Mouse (Mus musculus) left cerebral cortex, postnatal 4 days (tissue): Measurements from ENCODE around the gene Csn3. TPM values are rescaled to one million over a fixed set of nuclear protein-coding genes. Genes with fewer than 3 reads are reported as not detected.

ENCODE experiments used
- DNase-seq: peaks from one replicate; pipeline ENCODE4 v3.0.0-alpha.2; 2022
- intact Hi-C: fragments of 180-260 bp; cut with DNase I; formaldehyde crosslinking; loops from one replicate; pipeline ENCODE4 v1.15.1; 2025
- total RNA-seq, 2 experiments: library from RNA; stranded (reverse); gene quantifications; 2 replicates each; pipeline ENCODE4 v1.2.3; 2021

The Csn3 gene
- not detected for total RNA-seq

- DNase-seq: no peak
- intact Hi-C loops: no loop called here
These were observed at the start of gene Csn3 for GRCm38 (mm10) chr5:87925372-87925771. Gene Csn3 (plus strand): TSS chr5:87925579.

- DNase-seq: no peak
- intact Hi-C loops: no loop called here
These were observed 40.6 kb upstream of the Csn3 start, which contains the start of gene Odam for GRCm38 (mm10) chr5:87884729-87885128. Gene Odam (plus strand): TSS chr5:87885029.

GRCm38 (mm10) chr5:87931603-87932002, 6.2 kb downstream of the Csn3 start:
- intact Hi-C loops: no loop called here

GRCm38 (mm10) chr5:87940752-87941151, 15.4 kb downstream of the Csn3 start:
- intact Hi-C loops: no loop called here

More at GRCm38 (mm10) chr5:87931603-87932002, 6.2 kb downstream of the Csn3 start:
- DNase-seq: no peak

GRCm38 (mm10) chr5:87942515-87942914, 17.1 kb downstream of the Csn3 start:
- intact Hi-C loops: no loop called here
- DNase-seq: no peak

More at GRCm38 (mm10) chr5:87940752-87941151, 15.4 kb downstream of the Csn3 start:
- DNase-seq: no peak

- no peak for DNase-seq
- intact Hi-C loops: no loop called here
These were observed 26.5 kb downstream of the Csn3 start for GRCm38 (mm10) chr5:87951836-87952235.

- DNase-seq: no peak
- intact Hi-C loops: no loop called here
These were observed 43.8 kb downstream of the Csn3 start, which contains the start of the genes 2310003L06Rik and Gm28434 for GRCm38 (mm10) chr5:87969201-87969600. Gene 2310003L06Rik (plus strand): TSS chr5:87969459. Gene Gm28434 (plus strand): TSS chr5:87969517.

- intact Hi-C loops: no loop called here
These were observed 53.8 kb downstream of the Csn3 start, which contains the start of gene Cabs1 for GRCm38 (mm10) chr5:87979139-87979538. Gene Cabs1 (plus strand): TSS chr5:87979439.

More at GRCm38 (mm10) chr5:87979139-87979538, 53.8 kb downstream of the Csn3 start, which contains the start of gene Cabs1:
- DNase-seq: no peak

Other genes starting within 250 kb of the Csn3 start
- gene Csn2, start 225.9 kb upstream of the Csn3 start, total RNA-seq: not detected
- not detected for gene Csn1s2a, start 151.0 kb upstream of the Csn3 start, total RNA-seq
- not detected for gene Csn1s2b, start 117.5 kb upstream of the Csn3 start, total RNA-seq
- not detected for gene Prr27, start 99.9 kb upstream of the Csn3 start, total RNA-seq
- gene Odam, start 40.5 kb upstream of the Csn3 start, total RNA-seq: not detected
- under 1 TPM in 1 of 2 experiments, not detected in 1; 0.22 TPM for gene 2310003L06Rik, start 43.9 kb downstream of the Csn3 start, total RNA-seq
- not detected for gene Gm28434, start 43.9 kb downstream of the Csn3 start, total RNA-seq
- gene Cabs1, start 53.9 kb downstream of the Csn3 start, total RNA-seq: not detected
- gene Smr3a, start 77.0 kb downstream of the Csn3 start, total RNA-seq: not detected
- gene Smr2, start 161.0 kb downstream of the Csn3 start, total RNA-seq: not detected
- not detected for gene Gm11116, start 186.0 kb downstream of the Csn3 start, total RNA-seq
- gene Gm11115, start 228.5 kb downstream of the Csn3 start, total RNA-seq: not detected